Mouse (Mus musculus): Measurements from ENCODE around the gene Ptprn2. TPM values are rescaled to one million over a fixed set of nuclear protein-coding genes. Genes with fewer than 3 reads are reported as not detected.

Gene Ptprn2
- polyA plus RNA-seq, 1 experiment from 2014 or later: 0.07 TPM

DNA sequence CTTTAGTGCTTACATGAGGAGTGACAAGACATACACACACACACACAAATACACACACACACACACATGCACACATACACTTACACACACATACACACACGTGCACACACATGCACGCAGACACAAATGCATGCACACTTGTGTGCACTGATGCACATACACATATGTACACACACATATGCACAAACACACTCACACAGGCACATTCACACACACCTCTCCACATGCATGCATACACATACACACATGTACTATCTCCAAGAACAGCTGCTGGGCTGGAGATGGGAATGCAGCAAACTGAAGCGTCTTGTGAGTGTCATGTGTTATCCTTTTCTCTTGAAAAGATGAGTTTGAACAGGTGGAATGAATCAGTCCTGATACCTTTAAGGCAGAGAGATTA, 115.9 kb downstream of the Ptprn2 start:
- no peak overlapping the region for H3K4me2 ChIP-seq (ENCODE audit: low read depth, low read length)
- H3K27me3 ChIP-seq (ENCODE audit: control insufficient read depth, insufficient read depth, low read length): no peaks in the 10 kb centered on the region
- no peak overlapping the region for H3K4me3 ChIP-seq (ENCODE audit: low read length)
- WGBS: 77% methylated on average over 3 of the region's 3 CpGs
- no peak for ATAC-seq (replicated peaks; ENCODE audit: extremely low read depth, insufficient read depth, low FRiP score)
- no peak overlapping the region for H3K27ac ChIP-seq (ENCODE audit: low read length)
- H3K36me3 ChIP-seq (ENCODE audit: control insufficient read depth, insufficient read depth): no peaks in the 10 kb centered on the region
- H3K9me3 ChIP-seq (replicated peaks; ENCODE audit: control insufficient read depth, low read length): no peaks in the 10 kb centered on the region
- H3K4me1 ChIP-seq (ENCODE audit: control insufficient read depth, insufficient read depth, low read length): no peaks in the 10 kb centered on the region
- no peak overlapping the region for H3K9ac ChIP-seq (ENCODE audit: low read length)

GRCm38 (mm10) chr12:116601921-116602320, 116.4 kb downstream of the Ptprn2 start:
- no peak overlapping the region for H3K4me3 ChIP-seq (ENCODE audit: low read length)
- H3K27ac ChIP-seq (ENCODE audit: low read length): no peak overlapping the region

GRCm38 (mm10) chr12:116608598-116608997, 123.1 kb downstream of the Ptprn2 start:
- Histone ChIP-seq H3K9me3 (replicated peaks; ENCODE audit: control insufficient read depth, low read length) (no peaks in the 10 kb centered on the region), H3K4me2 (ENCODE audit: low read depth, low read length) (no peak overlapping the region), H3K27me3 (ENCODE audit: control insufficient read depth, insufficient read depth, low read length) (no peaks in the 10 kb centered on the region), H3K27ac (ENCODE audit: low read length) (no peak overlapping the region), H3K4me3 (ENCODE audit: low read length) (no peak overlapping the region), H3K9ac (ENCODE audit: low read length) (no peak overlapping the region), H3K4me1 (ENCODE audit: control insufficient read depth, insufficient read depth, low read length) (no peaks in the 10 kb centered on the region), H3K36me3 (ENCODE audit: control insufficient read depth, insufficient read depth) (no peaks in the 10 kb centered on the region)
- no peak for ATAC-seq (replicated peaks; ENCODE audit: extremely low read depth, insufficient read depth, low FRiP score)
- 77% methylated on average over 6 of the region's 6 CpGs for WGBS

More at GRCm38 (mm10) chr12:116601921-116602320, 116.4 kb downstream of the Ptprn2 start:
- WGBS: 69% methylated on average over 5 of the region's 5 CpGs
- no peak overlapping the region for H3K4me2 ChIP-seq (ENCODE audit: low read depth, low read length)
- no peaks in the 10 kb centered on the region for H3K27me3 ChIP-seq (ENCODE audit: control insufficient read depth, insufficient read depth, low read length)
- H3K36me3 ChIP-seq (ENCODE audit: control insufficient read depth, insufficient read depth): no peaks in the 10 kb centered on the region
- no peak overlapping the region for H3K9ac ChIP-seq (ENCODE audit: low read length)
- no peaks in the 10 kb centered on the region for H3K4me1 ChIP-seq (ENCODE audit: control insufficient read depth, insufficient read depth, low read length)
- H3K9me3 ChIP-seq (replicated peaks; ENCODE audit: control insufficient read depth, low read length): no peaks in the 10 kb centered on the region
- ATAC-seq (replicated peaks; ENCODE audit: extremely low read depth, insufficient read depth, low FRiP score): no peak

- H3K4me1 ChIP-seq (ENCODE audit: control insufficient read depth, insufficient read depth, low read length): no peaks in the 10 kb centered on the region
- no peak overlapping the region for H3K9ac ChIP-seq (ENCODE audit: low read length)
- no peak overlapping the region for H3K4me3 ChIP-seq (ENCODE audit: low read length)
- no peak overlapping the region for H3K27ac ChIP-seq (ENCODE audit: low read length)
- ATAC-seq (replicated peaks; ENCODE audit: extremely low read depth, insufficient read depth, low FRiP score): 0 out of 2 replicates have a peak, but pooled peaks have one; percentile 37
- no peaks in the 10 kb centered on the region for H3K27me3 ChIP-seq (ENCODE audit: control insufficient read depth, insufficient read depth, low read length)
- H3K9me3 ChIP-seq (replicated peaks; ENCODE audit: control insufficient read depth, low read length): no peaks in the 10 kb centered on the region
- H3K4me2 ChIP-seq (ENCODE audit: low read depth, low read length): peak overlapping the region; percentile 40; the same call in 1 of the 2 replicates
- WGBS: 41% methylated on average over 5 of the region's 5 CpGs
- no peaks in the 10 kb centered on the region for H3K36me3 ChIP-seq (ENCODE audit: control insufficient read depth, insufficient read depth)
These were observed 134.3 kb downstream of the Ptprn2 start for GRCm38 (mm10) chr12:116619868-116620267.

DNA sequence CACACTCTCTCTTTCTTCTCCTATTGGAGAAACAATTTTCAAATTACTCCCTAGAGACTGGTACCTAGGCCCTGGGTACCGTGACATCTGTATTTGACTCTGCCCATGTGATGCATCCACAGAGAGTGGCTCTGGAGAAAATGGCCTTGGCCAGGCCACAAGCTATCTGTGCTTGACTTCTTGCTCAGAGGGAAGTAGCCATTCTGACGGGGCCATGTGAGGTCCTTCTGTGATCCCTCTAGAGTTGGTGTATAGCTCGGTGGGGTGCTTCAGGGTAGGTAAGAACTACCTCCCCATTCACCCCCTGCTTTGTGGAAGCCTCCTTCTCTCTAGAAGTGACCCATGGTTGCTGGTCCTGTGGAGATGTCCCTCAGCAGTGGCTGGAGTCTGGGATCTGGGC, 134.8 kb downstream of the Ptprn2 start:
- no peak overlapping the region for H3K4me3 ChIP-seq (ENCODE audit: low read length)
- no peaks in the 10 kb centered on the region for H3K9me3 ChIP-seq (replicated peaks; ENCODE audit: control insufficient read depth, low read length)
- H3K9ac ChIP-seq (ENCODE audit: low read length): no peak overlapping the region
- H3K27ac ChIP-seq (ENCODE audit: low read length): no peak overlapping the region
- ATAC-seq (replicated peaks; ENCODE audit: extremely low read depth, insufficient read depth, low FRiP score): no peak
- H3K36me3 ChIP-seq (ENCODE audit: control insufficient read depth, insufficient read depth): no peaks in the 10 kb centered on the region
- no peaks in the 10 kb centered on the region for H3K27me3 ChIP-seq (ENCODE audit: control insufficient read depth, insufficient read depth, low read length)
- 73% methylated on average over 3 of the region's 3 CpGs for WGBS
- no peaks in the 10 kb centered on the region for H3K4me1 ChIP-seq (ENCODE audit: control insufficient read depth, insufficient read depth, low read length)
- H3K4me2 ChIP-seq (ENCODE audit: low read depth, low read length): no peak overlapping the region

DNA sequence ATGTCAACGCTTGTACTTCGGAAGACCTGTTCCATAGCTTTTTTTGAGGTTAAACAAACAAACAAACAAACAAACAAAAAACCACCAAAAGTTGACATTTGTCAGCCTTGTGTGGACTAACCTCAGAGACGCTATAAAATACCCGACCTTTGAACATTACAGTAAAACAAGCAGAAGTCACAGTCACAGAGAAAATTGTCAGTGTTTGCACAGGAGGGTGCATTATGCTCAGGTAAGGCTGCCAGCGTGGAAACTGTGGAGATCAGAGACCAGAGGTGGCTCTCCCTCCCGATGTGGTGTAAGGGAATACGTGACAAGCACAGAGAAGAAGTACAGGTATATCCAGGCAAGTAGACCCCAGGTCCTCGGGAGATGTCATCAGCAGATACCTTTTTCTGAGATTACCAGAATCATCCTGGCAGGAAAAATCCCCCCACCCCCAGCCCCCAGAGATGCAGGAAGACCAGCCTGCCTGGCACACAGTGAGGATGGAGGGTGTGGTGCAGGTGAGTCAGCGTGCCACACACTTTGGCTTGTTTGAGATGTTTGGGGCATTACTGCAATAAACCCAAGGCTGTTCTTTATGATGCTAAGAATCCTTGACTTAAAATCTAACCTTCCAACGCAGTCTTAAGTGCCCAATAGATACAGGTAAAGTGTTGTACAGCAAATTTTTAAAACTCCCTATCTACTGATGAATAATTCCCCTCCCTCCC, 136.0 kb downstream of the Ptprn2 start:
- no peak overlapping the region for H3K27ac ChIP-seq (ENCODE audit: low read length)
- H3K36me3 ChIP-seq (ENCODE audit: control insufficient read depth, insufficient read depth): no peaks in the 10 kb centered on the region
- H3K4me2 ChIP-seq (ENCODE audit: low read depth, low read length): no peak overlapping the region
- H3K9me3 ChIP-seq (replicated peaks; ENCODE audit: control insufficient read depth, low read length): no peaks in the 10 kb centered on the region
- no peak overlapping the region for H3K9ac ChIP-seq (ENCODE audit: low read length)
- H3K27me3 ChIP-seq (ENCODE audit: control insufficient read depth, insufficient read depth, low read length): no peaks in the 10 kb centered on the region
- H3K4me3 ChIP-seq (ENCODE audit: low read length): no peak overlapping the region
- H3K4me1 ChIP-seq (ENCODE audit: control insufficient read depth, insufficient read depth, low read length): no peaks in the 10 kb centered on the region
- no peak for ATAC-seq (replicated peaks; ENCODE audit: extremely low read depth, insufficient read depth, low FRiP score)
- 69% methylated on average over 10 of the region's 10 CpGs for WGBS

- H3K36me3 ChIP-seq (ENCODE audit: control insufficient read depth, insufficient read depth): no peaks in the 10 kb centered on the region
- no peaks in the 10 kb centered on the region for H3K4me1 ChIP-seq (ENCODE audit: control insufficient read depth, insufficient read depth, low read length)
- H3K9me3 ChIP-seq (replicated peaks; ENCODE audit: control insufficient read depth, low read length): no peaks in the 10 kb centered on the region
- 47% methylated on average over 6 of the region's 6 CpGs for WGBS
- H3K27me3 ChIP-seq (ENCODE audit: control insufficient read depth, insufficient read depth, low read length): no peaks in the 10 kb centered on the region
- H3K4me2 ChIP-seq (ENCODE audit: low read depth, low read length): no peak overlapping the region
- no peak for ATAC-seq (replicated peaks; ENCODE audit: extremely low read depth, insufficient read depth, low FRiP score)
- H3K4me3 ChIP-seq (ENCODE audit: low read length): no peak overlapping the region
- H3K9ac ChIP-seq (ENCODE audit: low read length): no peak overlapping the region
- no peak overlapping the region for H3K27ac ChIP-seq (ENCODE audit: low read length)
These were observed 137.3 kb downstream of the Ptprn2 start for GRCm38 (mm10) chr12:116622665-116623387.

GRCm38 (mm10) chr12:116625391-116626281, 140.1 kb downstream of the Ptprn2 start:
- Histone ChIP-seq H3K4me3 (ENCODE audit: low read length) (no peak overlapping the region), H3K27ac (ENCODE audit: low read length) (no peak overlapping the region), H3K27me3 (ENCODE audit: control insufficient read depth, insufficient read depth, low read length) (no peaks in the 10 kb centered on the region), H3K36me3 (ENCODE audit: control insufficient read depth, insufficient read depth) (no peaks in the 10 kb centered on the region), H3K9me3 (replicated peaks; ENCODE audit: control insufficient read depth, low read length) (no peaks in the 10 kb centered on the region), H3K9ac (ENCODE audit: low read length) (no peak overlapping the region), H3K4me2 (ENCODE audit: low read depth, low read length) (no peak overlapping the region), H3K4me1 (ENCODE audit: control insufficient read depth, insufficient read depth, low read length) (no peaks in the 10 kb centered on the region)
- WGBS: 48% methylated on average over 9 of the region's 9 CpGs
- no peak for ATAC-seq (replicated peaks; ENCODE audit: extremely low read depth, insufficient read depth, low FRiP score)

Data from heart, embryonic 16.5 days (tissue).